Mouse (Mus musculus) midbrain, embryonic 10.5 days (tissue): ENCODE results near the gene Pax2. TPM values are rescaled to one million over a fixed set of nuclear protein-coding genes. Genes with fewer than 3 reads are reported as not detected.

Experiments used
- DNase-seq: peaks from one replicate; pipeline ENCODE4 v3.0.0-alpha.2; 2017; ENCODE audit warnings: low spot score
- H3K27ac ChIP-seq: fragments of 300-500 bp; sonication (generic); replicated peaks from 2 replicates; pipeline ENCODE4 v1.5.1; 2016; ENCODE audit warnings: mild to moderate bottlenecking
- H3K27me3 ChIP-seq: fragments of 300-500 bp; sonication (generic); 2 replicates; pipeline ENCODE4 v1.6.1; 2016; ENCODE audit warnings: low read depth, mild to moderate bottlenecking; ENCODE audit not compliant: poor library complexity, severe bottlenecking
- H3K36me3 ChIP-seq: fragments of 300-500 bp; sonication (generic); 2 replicates; pipeline ENCODE4 v1.6.1; 2016; ENCODE audit warnings: mild to moderate bottlenecking, moderate library complexity
- H3K4me1 ChIP-seq: fragments of 300-500 bp; sonication (generic); 2 replicates; pipeline ENCODE4 v1.6.1; 2016
- H3K4me3 ChIP-seq: fragments of 300-500 bp; sonication (generic); 2 replicates; pipeline ENCODE4 v1.5.1; 2016; ENCODE audit warnings: mild to moderate bottlenecking, moderate library complexity
- H3K9me3 ChIP-seq: fragments of 300-500 bp; sonication (generic); replicated peaks from 2 replicates; pipeline ENCODE4 v1.6.1; 2016; ENCODE audit warnings: mild to moderate bottlenecking
- WGBS: fragments of 180-500 bp; shearing (Covaris S2); methylation state at CpG from one replicate; pipeline ENCODE4 v1.1.7; 2016; 5-methylcytosine and 5-hydroxymethylcytosine counted together
- polyA plus RNA-seq: library from polyadenylated mRNA; unstranded; fragments of >200 nt; fragmentation: Nextera tagmentation; extraction: Ambion mirVana; gene quantifications from 2 replicates; pipeline ENCODE4 v1.2.1, GENCODE M21; 2016

The Pax2 gene
- polyA plus RNA-seq, 1 experiment from 2014 or later: 1.1 TPM

- WGBS: 79% methylated on average over 13 of the region's 13 CpGs
- no peak overlapping the region for H3K27ac ChIP-seq
- no peak overlapping the region for H3K4me3 ChIP-seq
- H3K9me3 ChIP-seq: no peaks in the 10 kb centered on the region
- peaks cover 82% of the 10 kb centered on the region for H3K27me3 ChIP-seq
- H3K36me3 ChIP-seq: no peaks in the 10 kb centered on the region
- no peak for DNase-seq
- peaks cover 36% of the 10 kb centered on the region for H3K4me1 ChIP-seq
These were observed 57.0 kb downstream of the Pax2 start for GRCm38 (mm10) chr19:44812666-44813429.

GRCm38 (mm10) chr19:44815111-44815510 is 59.3 kb downstream of the Pax2 start:
- H3K27ac ChIP-seq: no peak overlapping the region
- H3K4me1 ChIP-seq: peaks cover 35% of the 10 kb centered on the region
- no peaks in the 10 kb centered on the region for H3K36me3 ChIP-seq
- DNase-seq: no peak
- no peaks in the 10 kb centered on the region for H3K9me3 ChIP-seq
- H3K27me3 ChIP-seq: peaks cover 87% of the 10 kb centered on the region
- WGBS: 84% methylated on average over 3 of the region's 3 CpGs
- H3K4me3 ChIP-seq: no peak overlapping the region

- H3K9me3 ChIP-seq: no peaks in the 10 kb centered on the region
- DNase-seq: no peak
- peak overlapping the region; percentile 24; the same call in 1 of the 2 replicates for H3K27ac ChIP-seq
- peaks cover 88% of the 10 kb centered on the region for H3K27me3 ChIP-seq
- no peak overlapping the region for H3K4me3 ChIP-seq
- H3K36me3 ChIP-seq: no peaks in the 10 kb centered on the region
- H3K4me1 ChIP-seq: peaks cover 36% of the 10 kb centered on the region
- 67% methylated on average over 14 of the region's 14 CpGs for WGBS
These were observed 61.7 kb downstream of the Pax2 start for GRCm38 (mm10) chr19:44817403-44818128.

DNA sequence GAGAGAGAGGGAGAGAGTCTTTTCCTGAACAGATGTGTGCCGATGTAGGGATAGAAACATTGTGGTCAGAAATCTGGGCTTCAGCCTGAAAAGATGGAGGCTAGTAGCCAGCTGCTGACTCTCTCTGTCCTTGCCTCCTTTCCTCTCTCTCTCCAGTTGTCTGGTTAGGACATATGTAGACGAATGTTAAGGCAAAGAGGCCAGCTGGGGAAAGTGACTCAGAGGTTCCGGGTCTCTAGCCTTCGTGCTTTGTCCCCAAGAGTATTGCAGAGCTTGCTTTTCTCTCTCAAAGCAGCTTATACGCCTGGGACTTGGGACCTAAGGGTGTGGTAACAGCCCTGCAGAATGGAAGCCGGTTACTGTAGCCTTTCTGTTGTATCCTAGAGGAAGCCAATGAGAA is 62.8 kb downstream of the Pax2 start:
- peaks cover 91% of the 10 kb centered on the region for H3K27me3 ChIP-seq
- H3K36me3 ChIP-seq: no peaks in the 10 kb centered on the region
- peaks cover 36% of the 10 kb centered on the region for H3K4me1 ChIP-seq
- WGBS: 80% methylated on average over 6 of the region's 6 CpGs
- no peak overlapping the region for H3K27ac ChIP-seq
- H3K4me3 ChIP-seq: no peak overlapping the region
- H3K9me3 ChIP-seq: no peaks in the 10 kb centered on the region
- DNase-seq: no peak

DNA sequence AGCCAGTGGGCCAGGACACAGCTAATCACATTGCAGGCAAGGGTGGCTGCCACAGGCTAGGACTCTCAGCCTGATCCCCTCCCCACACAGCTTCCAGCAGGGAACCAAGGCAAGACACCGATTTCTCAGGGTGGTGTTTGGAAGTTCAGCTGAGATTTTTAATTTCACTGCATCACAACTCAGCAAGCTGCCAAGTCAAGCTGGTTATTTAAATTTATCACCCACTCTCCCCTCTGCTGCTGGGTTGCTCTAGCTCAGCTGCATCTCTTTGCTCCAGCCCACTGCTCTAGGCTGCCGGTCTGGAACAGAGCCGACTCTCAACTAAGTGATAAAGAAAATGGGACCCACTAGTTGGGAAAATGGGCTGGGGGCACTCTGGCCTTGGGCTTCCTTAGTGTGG is 65.7 kb downstream of the Pax2 start:
- Histone ChIP-seq H3K9me3 (no peaks in the 10 kb centered on the region), H3K4me3 (no peak overlapping the region), H3K4me1 (peaks cover 58% of the 10 kb centered on the region), H3K27ac (no peak overlapping the region), H3K27me3 (peaks cover 90% of the 10 kb centered on the region), H3K36me3 (no peaks in the 10 kb centered on the region)
- DNase-seq: no peak
- 72% methylated on average over 3 of the region's 3 CpGs for WGBS

DNA sequence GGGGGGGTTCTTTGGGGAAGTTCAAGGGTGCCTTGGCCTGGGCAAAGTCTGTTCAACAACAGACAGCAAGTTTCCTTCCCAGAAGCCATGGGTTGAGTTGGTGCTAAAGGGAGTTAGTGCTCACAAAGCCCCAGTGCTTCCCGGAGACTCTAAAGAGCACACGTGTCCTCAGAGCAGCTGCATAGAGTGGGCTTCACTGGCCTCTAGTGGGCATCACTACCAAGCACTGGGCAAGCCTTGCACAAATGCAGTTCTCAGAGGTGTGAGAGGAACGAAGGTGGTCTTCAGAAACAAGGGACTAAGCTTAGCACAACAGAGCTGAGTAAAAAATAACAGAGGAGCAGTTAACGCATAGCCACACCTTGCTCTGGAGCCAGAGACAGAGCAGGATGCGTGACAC is 66.5 kb downstream of the Pax2 start:
- Histone ChIP-seq H3K9me3 (no peaks in the 10 kb centered on the region), H3K36me3 (no peaks in the 10 kb centered on the region), H3K27me3 (peaks cover 90% of the 10 kb centered on the region), H3K4me3 (no peak overlapping the region), H3K4me1 (peaks cover 50% of the 10 kb centered on the region), H3K27ac (no peak overlapping the region)
- WGBS: 81% methylated on average over 5 of the region's 5 CpGs
- DNase-seq: no peak

DNA sequence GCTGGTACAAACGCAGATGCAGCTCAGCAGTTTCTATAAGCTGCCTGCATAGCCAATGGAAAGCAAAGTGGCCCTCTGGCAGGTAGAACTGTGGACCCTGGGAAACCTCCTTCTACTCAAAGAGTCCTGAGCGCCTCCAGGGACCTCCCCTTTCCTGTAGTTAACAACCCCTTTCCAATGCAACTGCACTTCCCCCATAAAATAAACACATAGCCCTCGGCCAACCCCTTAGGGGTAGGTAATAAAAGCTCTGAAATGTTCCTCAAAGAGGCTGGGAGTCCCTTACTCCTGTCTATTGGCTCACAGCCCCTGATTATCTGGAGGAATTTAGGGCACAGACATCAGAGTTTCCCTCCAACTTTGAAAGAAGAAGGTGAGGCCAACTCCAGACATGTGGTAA is 67.8 kb downstream of the Pax2 start:
- Histone ChIP-seq H3K36me3 (no peaks in the 10 kb centered on the region), H3K9me3 (no peaks in the 10 kb centered on the region), H3K4me3 (no peak overlapping the region), H3K27me3 (peaks cover 90% of the 10 kb centered on the region), H3K27ac (no peak overlapping the region), H3K4me1 (peaks cover 38% of the 10 kb centered on the region)
- DNase-seq: no peak
- 57% methylated on average over 3 of the region's 3 CpGs for whole genome bisulfite sequencing

GRCm38 (mm10) chr19:44825216-44825768 is 69.4 kb downstream of the Pax2 start:
- Histone ChIP-seq H3K36me3 (no peaks in the 10 kb centered on the region), H3K9me3 (no peaks in the 10 kb centered on the region), H3K4me1 (peaks cover 33% of the 10 kb centered on the region), H3K27ac (peak overlapping the region; percentile 43; the same call in 1 of the 2 replicates), H3K4me3 (peak overlapping the region; percentile 20; the same call in 1 of the 2 replicates), H3K27me3 (peaks cover 82% of the 10 kb centered on the region)
- peak; percentile 50 for DNase-seq
- 7% methylated on average over 11 of the region's 11 CpGs for WGBS

DNA sequence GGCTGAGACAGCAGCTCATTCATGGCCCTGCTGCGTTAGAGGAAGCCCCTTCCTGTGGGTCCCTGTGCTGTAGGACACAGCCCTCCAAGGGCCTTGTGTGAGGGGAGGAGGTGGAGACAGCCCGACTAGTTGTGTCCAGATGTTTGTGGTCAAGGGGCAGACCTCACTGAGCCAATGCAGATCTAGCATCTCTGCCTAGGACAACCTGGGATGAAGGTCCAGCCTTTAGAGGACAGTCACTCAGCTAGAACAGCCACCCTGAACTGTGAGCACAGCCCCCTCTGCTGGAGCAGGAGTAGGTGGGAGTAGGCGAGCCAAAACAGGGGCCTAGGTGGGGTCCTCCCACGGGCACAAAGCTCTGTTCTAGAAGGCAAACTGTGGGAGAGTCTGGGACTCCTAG is 70.0 kb downstream of the Pax2 start:
- Histone ChIP-seq H3K27me3 (peaks cover 77% of the 10 kb centered on the region), H3K9me3 (no peaks in the 10 kb centered on the region), H3K36me3 (no peaks in the 10 kb centered on the region), H3K4me1 (peaks cover 30% of the 10 kb centered on the region), H3K4me3 (0 out of 2 replicates have a peak overlapping the region, but pooled peaks have one; percentile 5), H3K27ac (peak overlapping the region; percentile 43; the same call in 1 of the 2 replicates)
- 25% methylated on average over 4 of the region's 4 CpGs for WGBS
- peak; percentile 47 for DNase-seq

GRCm38 (mm10) chr19:44833391-44833790 is 77.5 kb downstream of the Pax2 start:
- Histone ChIP-seq H3K4me3 (no peak overlapping the region), H3K27me3 (peaks cover 87% of the 10 kb centered on the region), H3K9me3 (no peaks in the 10 kb centered on the region), H3K27ac (no peak overlapping the region), H3K4me1 (peaks cover 48% of the 10 kb centered on the region), H3K36me3 (no peaks in the 10 kb centered on the region)
- 47% methylated on average over 1 of the region's 1 CpGs for WGBS
- no peak for DNase-seq

DNA sequence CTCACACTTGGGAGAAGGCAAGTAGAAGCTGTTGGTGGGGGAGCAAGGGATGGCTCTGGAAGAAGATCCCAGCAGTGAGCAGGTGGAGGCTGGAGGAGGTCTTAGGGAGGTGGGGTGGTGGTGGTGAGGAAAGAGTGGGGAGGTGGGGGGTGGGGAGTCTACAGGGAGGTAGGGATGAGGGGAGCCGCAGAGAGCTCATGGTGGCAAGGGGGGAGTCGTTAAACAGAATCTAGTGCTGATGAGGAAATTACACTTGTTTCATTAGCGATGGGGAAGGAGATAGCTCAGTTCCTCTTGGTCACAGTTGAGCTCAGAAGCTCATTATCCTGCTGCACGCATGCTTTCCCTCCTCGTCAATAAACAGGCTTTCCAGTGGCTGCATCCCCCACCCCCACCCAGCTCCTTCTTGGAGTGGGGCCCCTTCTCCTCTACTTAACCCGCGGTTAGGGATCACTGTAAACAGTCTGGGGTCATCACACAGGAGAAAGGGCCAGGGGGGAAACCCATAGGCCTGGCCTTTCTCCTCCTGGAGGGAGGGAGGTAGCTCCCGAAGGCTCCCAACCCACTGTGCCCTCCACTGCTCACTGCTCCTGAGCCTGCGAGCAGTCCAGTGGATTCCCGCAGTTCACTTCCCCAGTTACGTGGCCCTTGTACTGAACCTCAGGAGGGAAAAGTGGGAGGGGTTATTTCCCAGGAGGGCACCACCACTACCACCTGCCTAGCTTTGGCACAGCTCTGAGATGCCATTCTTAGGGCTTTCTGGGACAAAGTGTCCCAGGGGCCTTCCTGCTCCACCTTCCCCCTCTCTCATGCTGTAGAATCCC is 78.6 kb downstream of the Pax2 start:
- DNase-seq: no peak
- WGBS: 10% methylated on average over 11 of the region's 11 CpGs
- H3K27ac ChIP-seq: no peak overlapping the region
- peak overlapping the region; percentile 64; the same call in 1 of the 2 replicates for H3K4me3 ChIP-seq
- peaks cover 50% of the 10 kb centered on the region for H3K4me1 ChIP-seq
- H3K9me3 ChIP-seq: no peaks in the 10 kb centered on the region
- no peaks in the 10 kb centered on the region for H3K36me3 ChIP-seq
- peaks cover 87% of the 10 kb centered on the region for H3K27me3 ChIP-seq
